ENCODE assay signal across 12 mouse cellular contexts in genomic region chr14:77511137-77511870, GRCm38 (mm10).
"Had no signal": no experiment of that assay in that cellular context is flagged by ENCODE, and none has a peak within 500 bp of the region (broad histone marks: within the 10 kb centered on the region; RNA-seq: fewer than 3 reads in every experiment).

No protein-coding gene starts in this region.

- H3K27ac ChIP-seq: layer of hippocampus, adult 2 months; limb, embryonic 13.5 days; liver, embryonic 14.5 days; midbrain, embryonic 10.5 days; midbrain, embryonic 15.5 days; neural tube, embryonic 15.5 days; stomach, postnatal 0 days had no signal

- H3K36me3 ChIP-seq: limb, embryonic 13.5 days; midbrain, embryonic 15.5 days; neural tube, embryonic 15.5 days had no signal

- DNase-seq: kidney, adult 18-20 months; kidney, postnatal 10 days; kidney, postnatal 4 days; left cerebral cortex, postnatal 4 days; thymus, postnatal 14 days had no signal

- H3K27me3 ChIP-seq: limb, embryonic 13.5 days; midbrain, embryonic 15.5 days; neural tube, embryonic 15.5 days had no signal

- H3K4me3 ChIP-seq: layer of hippocampus, adult 2 months; limb, embryonic 13.5 days; midbrain, embryonic 10.5 days; midbrain, embryonic 15.5 days; neural tube, embryonic 15.5 days had no signal

- H3K4me2 ChIP-seq: limb, embryonic 13.5 days; midbrain, embryonic 15.5 days; neural tube, embryonic 15.5 days had no signal

- H3K4me1 ChIP-seq: limb, embryonic 13.5 days; midbrain, embryonic 10.5 days; midbrain, embryonic 15.5 days; neural tube, embryonic 15.5 days had no signal

- ATAC-seq: midbrain, embryonic 15.5 days had no signal

- H3K9me3 ChIP-seq: midbrain, embryonic 15.5 days; neural tube, embryonic 15.5 days had no signal

- H3K9ac ChIP-seq: limb, embryonic 13.5 days; liver, embryonic 14.5 days; midbrain, embryonic 15.5 days; neural tube, embryonic 15.5 days had no signal
